Mouse (Mus musculus): ENCODE results near the gene Speer4d.
"Not testable (repeated sequence)": the region's sequence is repeated elsewhere in the genome, so short reads cannot be mapped to it uniquely, and the experiment has no call there.

DNA sequence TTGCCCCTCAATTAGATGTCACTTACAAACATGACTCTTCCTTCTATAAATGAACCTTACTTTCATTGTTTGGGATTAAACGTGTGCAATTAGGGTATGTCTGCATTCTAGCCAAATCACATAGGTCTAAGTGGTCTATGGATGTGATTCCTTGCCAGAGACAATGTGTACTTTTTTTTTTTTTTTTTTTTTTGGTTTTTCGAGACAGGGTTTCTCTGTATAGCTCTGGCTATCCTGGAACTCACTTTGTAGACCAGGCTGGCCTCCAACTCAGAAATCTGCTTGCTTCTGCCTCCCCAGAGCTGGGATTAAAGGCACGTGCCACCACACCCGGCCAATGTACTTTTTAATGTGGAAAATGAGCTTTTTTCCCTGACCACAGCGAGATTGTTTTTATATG, 28.2 kb upstream of the Speer4d start:
- TF ChIP-seq CTCF (IDR thresholded peaks at IDR 0.05; ENCODE audit: low read depth, low read length); POLR2A (IDR thresholded peaks at IDR 0.05; ENCODE audit: extremely low read depth, insufficient read depth, low read length): not testable (repeated sequence)

Measured in liver, adult 2 months (tissue).